Mouse (Mus musculus) brain, embryonic 18.5 days (tissue): ENCODE data around the gene Hist1h3c.
"Not testable (repeated sequence)": the region's sequence is repeated elsewhere in the genome, so short reads cannot be mapped to it uniquely, and the experiment has no call there.

Experiments
- DNase-seq: peaks from one replicate; pipeline ENCODE4 v3.0.0-alpha.2; 2012; ENCODE audit warnings: low read depth, low spot score

Gene Hist1h3c

DNA sequence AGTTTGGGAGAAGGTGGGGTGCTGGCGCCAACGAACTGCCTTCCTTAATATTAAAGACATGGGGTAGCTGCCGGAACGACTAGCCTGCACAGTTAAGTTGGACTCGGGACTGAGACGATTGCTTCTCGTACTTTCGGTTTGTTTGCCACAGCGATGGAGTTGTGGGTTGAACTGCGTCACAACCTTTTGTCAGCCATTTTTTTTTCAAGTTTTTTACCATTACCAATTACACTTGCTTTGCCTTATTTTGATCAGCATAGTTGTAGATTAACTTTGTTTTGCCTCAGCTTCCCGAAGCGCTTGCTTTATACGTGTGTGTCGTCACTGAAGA is 5.5 kb downstream of the Hist1h3c start:
- DNase-seq = no peak

- peak; percentile 88 for DNase-seq
These were observed 6.1 kb downstream of the Hist1h3c start for GRCm38 (mm10) chr13:23739069-23739921.

GRCm38 (mm10) chr13:23738677-23739068 is 6.7 kb downstream of the Hist1h3c start, which contains the start of gene Hist1h1c:
Hist1h1c (plus strand) TSS chr13:23738808.
- no peak for DNase-seq

GRCm38 (mm10) chr13:23738041-23738440 is 7.4 kb downstream of the Hist1h3c start:
- no peak for DNase-seq

- DNase-seq = no peak
These were observed 8.3 kb downstream of the Hist1h3c start for GRCm38 (mm10) chr13:23737091-23737490.

- no peak for DNase-seq
These were observed 13.1 kb downstream of the Hist1h3c start for GRCm38 (mm10) chr13:23732156-23732804.

- no peak for DNase-seq
These were observed 14.9 kb downstream of the Hist1h3c start for GRCm38 (mm10) chr13:23730479-23730878.

- DNase-seq = no peak
These were observed 15.7 kb downstream of the Hist1h3c start for GRCm38 (mm10) chr13:23729706-23730105.

- no peak for DNase-seq
These were observed 16.2 kb downstream of the Hist1h3c start for GRCm38 (mm10) chr13:23729192-23729525.

DNA sequence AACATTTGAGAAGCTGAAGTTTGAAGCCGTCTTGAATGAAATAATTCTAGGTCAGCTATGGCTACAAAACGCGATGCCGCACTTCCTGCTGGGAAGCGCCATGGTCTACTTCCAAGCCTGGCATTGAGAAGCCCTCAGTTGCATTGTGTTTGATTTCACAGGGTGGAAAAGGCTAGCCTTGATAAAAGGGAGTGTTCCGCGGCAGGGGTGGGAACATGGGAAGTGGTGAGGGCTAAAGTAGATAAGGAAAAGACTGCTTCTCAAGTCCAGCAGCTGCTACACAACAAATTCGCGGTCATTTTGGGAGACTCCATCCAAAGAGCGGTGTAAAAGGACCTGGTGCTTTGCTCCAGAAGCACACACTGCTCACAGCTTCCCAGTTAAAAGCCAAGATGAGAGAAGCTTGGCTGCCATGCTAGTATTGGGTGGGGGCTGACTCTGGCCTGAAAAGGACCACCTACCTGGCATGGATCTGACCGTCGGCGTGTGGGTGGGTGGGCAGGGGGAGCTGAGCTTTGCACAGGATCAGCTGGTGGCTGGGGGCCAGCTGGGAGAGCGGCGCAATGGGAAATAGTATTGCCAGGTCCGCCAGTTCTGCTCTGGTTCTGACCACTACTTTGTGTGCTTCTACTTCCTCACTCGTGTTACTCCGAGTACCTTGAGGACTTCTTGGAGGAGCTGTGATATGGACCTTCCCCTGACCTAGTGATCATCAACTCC is 16.8 kb downstream of the Hist1h3c start:
- no peak for DNase-seq

- no peak for DNase-seq
These were observed 20.2 kb downstream of the Hist1h3c start for GRCm38 (mm10) chr13:23725213-23725612.

DNA sequence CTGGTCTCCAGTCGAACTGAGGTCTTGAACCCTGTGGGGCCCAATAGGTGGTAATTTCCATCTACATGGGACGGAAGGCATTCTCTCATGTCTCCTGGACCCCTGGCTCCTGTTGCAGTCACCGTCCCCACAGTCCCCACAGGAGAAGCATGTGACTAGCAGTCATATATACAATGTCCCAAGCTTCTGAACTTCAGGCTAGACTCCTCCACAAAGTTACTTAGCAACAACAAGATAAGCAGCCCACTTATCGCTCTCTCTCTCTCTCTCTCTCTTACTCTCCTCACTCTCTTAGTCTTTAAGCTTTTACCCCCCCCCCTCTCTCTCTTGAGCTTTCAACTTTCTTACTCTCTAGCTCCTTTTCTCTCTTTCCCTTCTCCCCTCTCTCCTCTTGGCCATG is 21.2 kb downstream of the Hist1h3c start:
- DNase-seq = no peak

DNA sequence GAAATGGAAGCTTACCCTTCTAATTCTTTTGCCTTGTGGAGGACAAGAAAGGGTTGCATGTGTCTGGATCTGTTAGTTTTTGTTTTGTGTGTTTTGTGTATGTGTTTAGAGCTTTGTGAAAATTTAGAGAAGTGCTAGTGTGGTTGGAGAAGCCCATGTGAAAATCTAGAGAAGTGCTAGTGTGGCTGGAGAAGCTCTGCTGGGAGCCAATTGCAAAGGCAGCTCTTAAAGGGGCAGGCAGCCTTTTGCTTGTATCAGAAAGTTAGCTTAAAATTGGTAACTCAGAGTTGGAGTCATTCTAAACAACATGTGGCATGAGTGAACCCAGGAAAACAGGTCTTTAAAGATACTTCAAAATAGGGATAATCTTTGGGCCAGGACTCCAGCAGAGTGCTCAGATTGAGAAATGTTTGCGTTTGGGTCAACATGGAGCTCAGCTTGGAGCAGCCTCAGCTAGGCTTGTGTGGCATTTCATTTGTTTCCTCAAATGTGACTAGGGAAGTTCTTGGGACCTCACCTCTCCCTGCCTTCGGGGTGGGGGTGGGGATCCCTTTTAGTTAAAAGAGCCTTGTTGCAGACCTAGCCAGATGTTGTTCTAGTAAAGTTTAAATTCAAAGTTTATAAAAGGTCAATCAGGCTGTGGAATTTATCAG is 27.7 kb downstream of the Hist1h3c start:
- not testable (repeated sequence) for DNase-seq

DNA sequence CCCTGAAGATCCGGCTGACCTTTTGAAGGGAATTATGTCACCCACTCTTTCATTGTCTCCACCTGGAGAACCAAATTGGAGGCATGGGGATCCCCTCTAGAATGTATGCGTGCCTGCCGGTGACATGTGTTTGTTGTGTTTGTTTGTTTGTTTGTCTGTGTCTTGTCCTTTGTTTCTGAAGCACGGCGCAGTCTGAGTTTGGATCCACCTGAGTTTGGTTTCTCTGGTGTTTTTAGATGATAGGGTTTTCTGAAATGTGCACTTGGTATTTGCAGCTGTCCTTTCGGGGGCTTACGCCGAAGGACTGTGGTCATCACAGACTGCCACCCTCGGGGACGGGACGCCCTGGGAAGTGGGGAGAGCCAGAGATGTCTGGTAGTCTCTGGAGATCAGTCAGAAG is 28.2 kb downstream of the Hist1h3c start:
- no peak for DNase-seq

DNA sequence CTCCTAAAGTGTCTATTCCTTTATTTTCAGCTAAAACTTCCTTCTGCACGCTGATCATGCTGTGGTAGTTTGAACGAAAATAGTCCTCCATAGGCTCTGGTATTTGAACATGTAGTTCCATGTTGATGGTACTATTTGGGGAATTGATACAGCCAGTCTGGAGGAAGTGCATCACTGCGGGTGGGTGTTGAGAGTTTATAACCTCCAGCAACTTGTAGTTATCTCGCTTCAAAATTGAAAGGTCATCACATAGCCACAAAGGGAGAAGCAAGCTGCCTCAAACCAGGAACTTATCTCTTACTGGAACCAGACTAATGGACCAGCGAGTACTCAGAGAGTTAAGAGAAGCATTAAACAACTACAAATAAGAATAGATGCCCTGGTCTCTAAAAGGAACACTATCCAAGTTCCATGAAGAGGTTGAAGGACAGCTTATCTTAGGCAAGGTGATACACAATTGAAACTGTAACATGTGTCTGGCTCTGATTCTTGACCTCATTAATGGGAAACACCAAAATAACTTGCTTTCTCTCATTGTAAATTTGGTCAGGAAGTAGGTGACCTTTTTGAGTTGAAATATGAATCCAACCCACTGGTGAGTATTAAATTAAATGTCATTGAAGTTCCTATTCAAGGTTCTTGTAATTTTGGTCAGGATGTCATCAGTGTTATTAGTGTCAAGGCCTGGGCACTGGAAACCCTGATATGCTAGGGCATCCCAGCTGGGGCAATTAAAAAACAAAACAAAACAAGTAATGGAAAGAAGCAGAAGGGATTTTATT is 28.9 kb downstream of the Hist1h3c start:
- no peak for DNase-seq

DNA sequence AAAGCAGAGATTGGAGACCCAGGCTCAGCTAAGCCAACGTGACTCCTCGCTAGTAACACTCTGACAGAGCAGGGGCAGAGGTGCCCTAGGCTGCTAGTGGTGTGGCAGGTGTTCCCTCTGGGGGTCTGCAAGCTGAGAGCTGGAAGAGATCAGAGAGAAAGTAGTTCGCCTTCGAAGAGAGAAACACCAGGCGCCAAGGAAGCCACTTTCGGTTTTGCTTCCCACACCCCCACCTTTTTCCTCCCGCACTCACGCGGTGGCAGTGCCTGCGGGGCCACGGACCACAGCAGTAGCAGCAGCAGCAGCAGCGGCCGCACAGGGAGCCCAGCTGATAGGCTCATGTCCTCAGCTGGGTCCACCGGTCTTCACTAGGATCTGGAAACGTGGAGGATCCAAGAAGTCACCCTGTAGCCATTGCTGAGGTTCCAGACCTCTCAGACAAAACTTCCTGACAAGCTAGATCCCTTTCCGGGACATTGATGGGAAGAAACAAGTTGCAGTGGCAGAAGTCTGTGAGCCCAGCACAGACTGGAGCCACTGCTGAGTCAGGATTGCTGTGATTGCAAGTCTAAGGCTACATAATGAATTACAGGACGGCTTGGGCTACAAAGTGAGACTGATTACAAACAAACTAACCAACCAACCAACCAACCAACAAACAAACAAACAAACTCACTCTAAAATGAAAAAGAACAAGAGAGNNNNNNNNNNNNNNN is 34.9 kb downstream of the Hist1h3c start, which contains the start of gene Hfe:
Hfe (minus strand) TSS at position 481 of the 716 bp plus-strand sequence.
- no peak for DNase-seq

DNA sequence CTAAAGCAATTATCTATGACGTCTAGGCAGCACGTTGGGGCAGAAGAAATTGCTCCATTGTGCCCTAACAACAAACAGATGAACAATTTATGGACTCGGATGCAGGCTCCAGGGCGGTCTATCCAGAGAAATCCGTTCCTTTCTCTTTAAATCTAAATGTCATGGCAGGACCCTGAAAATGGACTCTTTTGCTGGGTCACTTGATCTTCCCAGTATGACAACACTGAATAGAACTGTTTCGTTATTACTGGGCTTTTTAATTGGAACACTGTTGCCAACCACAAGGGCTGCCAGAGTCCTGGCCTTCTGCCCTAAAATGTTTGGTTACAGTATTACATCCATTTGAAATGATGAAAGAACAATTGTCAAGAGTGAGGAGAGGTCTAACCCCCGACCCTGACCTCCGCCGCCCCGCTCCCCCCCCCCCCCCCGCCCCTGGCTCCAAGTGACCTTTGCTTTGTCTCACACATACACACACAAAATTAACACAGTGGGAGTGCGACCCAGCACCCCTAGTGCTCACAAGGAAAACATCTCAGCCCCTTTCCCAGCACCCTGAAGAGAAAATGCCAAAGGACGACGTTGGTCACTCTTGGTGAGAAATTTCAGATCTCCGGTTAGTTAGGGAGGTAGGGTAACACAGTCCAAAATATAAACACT is 35.6 kb downstream of the Hist1h3c start:
- no peak for DNase-seq

- DNase-seq = no peak
These were observed 36.7 kb downstream of the Hist1h3c start for GRCm38 (mm10) chr13:23708654-23709053.

DNA sequence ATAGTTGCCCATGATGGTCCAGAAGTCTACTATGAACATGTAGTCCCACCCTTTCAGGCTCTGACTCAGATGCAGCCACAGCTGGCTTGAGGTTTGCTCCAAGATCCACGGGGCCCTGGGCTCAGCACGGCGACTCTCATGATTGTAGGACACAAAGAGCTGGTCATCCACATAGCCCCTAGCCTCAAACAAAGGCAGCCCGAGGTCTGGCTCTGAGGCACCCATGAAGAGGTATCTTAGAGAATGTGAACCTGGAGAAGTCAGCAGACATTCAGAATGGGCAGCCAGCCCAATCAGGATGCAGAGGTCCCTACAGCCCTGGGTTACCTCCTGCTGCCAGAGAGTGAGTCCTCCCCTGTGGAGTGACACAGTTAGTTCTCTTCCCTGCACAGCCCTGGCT is 37.4 kb downstream of the Hist1h3c start:
- no peak for DNase-seq

- no peak for DNase-seq
These were observed 38.6 kb downstream of the Hist1h3c start for GRCm38 (mm10) chr13:23706771-23707170.
